Mouse (Mus musculus): ENCODE data around the gene Sav1. TPM values are rescaled to one million over a fixed set of nuclear protein-coding genes. Genes with fewer than 3 reads are reported as not detected.

The Sav1 gene
- 10 to 100 TPM; 19.2 to 20.3 (median 20.1) TPM for total RNA-seq (2022)

DNA sequence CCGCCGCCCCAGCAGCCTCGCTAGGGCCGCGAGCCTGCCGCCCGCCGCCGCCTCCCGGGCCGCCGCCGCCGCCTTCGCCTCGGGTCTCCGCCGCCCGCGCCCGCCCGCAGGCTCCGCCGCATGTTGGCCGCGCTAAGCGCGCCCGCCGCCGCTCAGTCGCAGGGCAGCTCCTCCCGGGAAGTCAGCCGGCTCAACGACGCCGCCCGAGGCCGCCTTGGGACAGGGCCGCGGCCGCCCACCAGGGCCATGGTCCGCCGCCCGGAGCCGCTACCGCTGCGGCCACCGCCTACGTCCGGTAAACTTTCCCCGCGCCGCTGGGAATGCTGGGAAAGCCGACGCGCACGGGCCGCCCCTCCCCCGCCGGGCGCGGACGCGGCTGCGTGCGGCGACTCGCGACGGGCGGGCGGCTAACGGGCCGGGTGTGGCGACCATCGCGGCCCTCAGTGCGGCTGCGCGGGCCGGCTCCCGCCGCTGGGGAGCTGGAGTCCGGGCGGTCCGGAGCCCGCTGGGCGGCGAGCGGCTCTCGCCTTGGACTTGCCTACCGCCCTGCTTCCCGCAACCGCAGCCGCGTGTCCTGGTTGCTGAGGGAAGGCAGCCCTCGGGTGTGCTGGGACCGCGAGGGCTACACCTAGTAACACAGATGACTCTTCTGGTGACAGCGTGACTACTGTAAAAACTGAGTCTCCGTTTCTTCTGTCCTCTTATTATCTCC, at the start of gene Sav1:
TSS of gene Sav1 (minus strand) at position 217 of the 712 bp plus-strand sequence.
- DNase-seq (ENCODE audit: low spot score in 2 of 2) = peak; percentile 64 to 82

- DNase-seq (ENCODE audit: low spot score in 2 of 2) = no peak
Observed at GRCm38 (mm10) chr12:70026233-70026632, 39.4 kb upstream of the Sav1 start.

GRCm38 (mm10) chr12:70025431-70025830, 38.6 kb upstream of the Sav1 start:
- no peak for DNase-seq (ENCODE audit: low spot score in 2 of 2)

DNA sequence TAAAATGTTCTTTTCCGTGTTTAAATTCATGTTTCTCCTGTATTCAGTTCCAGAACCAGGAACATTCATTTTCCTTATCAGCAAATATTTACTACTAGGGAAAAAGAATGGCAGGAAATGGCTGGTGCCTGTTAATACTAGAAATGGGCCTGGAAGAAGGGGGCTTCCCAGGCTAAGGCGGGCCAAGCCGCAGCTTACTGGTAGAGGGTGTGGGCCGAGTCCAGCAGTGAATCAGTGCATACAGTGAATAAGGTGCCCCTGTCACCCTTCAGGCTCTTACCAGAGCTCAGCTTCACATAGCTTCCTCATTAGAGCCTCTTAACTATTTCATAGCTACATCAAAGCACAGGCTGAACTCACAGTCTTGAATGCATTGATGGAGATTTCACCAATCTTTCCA, 36.8 kb upstream of the Sav1 start:
- no peak for DNase-seq (ENCODE audit: low spot score in 2 of 2)

DNA sequence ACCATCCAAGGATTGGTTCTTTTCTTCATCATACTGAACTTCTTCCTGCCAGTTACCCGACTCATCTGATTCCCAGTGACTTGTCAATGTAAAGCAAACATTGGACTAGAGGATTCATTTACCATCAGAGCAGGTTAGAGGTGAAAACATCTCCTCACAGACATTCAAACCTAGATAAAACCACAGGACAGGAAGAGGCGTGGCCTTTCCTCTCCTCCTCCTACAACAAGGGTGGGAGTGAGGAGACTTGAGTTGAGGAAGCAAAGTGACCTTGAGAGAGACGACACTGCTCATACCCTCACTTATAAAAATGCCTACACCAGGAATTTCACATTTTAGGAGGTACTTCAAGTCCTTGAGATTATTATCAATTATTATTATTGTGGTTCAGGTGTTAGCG, 31.4 kb upstream of the Sav1 start:
- DNase-seq (ENCODE audit: low spot score in 2 of 2) = no peak

- no peak for DNase-seq (ENCODE audit: low spot score in 2 of 2)
Observed at GRCm38 (mm10) chr12:70015936-70016335, 29.1 kb upstream of the Sav1 start.

DNA sequence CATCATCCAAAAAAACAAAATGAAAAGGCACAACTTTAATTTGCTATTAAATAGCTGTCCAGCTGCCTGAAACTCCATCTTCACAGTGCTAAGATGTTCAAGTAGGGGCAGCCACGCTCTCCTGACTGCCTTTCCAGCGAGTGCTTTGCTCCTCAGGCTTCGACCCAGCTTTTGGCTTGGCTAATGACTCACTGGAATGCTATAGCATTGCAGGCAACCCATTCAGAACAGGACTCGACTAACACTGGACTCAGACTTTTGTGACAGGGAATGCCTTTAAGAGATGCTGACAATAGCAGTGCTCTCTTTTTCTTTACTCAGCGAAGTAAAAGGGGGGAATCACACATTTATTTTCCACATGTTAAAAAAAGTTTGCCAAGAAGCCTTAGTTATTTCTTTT, 24.9 kb upstream of the Sav1 start:
- no peak for DNase-seq (ENCODE audit: low spot score in 2 of 2)

GRCm38 (mm10) chr12:70010356-70010755, 23.6 kb upstream of the Sav1 start:
- no peak for DNase-seq (ENCODE audit: low spot score in 2 of 2)

DNA sequence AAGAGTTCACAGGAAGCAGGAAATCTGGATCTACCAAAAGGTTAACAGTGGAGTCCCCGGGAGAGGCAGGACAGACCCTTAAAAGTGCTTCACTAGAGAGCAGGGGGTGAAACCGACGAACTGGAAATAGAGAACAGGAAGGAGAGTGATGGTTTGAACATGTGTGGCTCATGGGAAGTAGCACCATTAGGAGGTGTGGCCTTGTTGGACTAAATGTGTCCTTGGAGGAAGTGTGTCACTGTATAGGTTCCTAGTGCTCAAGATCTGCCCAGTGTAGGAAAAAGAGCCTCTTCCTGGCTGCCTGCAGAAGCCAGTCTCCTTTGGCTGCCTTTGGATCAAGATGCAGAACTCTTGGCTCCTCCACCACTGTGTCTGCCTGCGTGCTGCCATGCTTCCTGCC, 18.3 kb upstream of the Sav1 start:
- DNase-seq (ENCODE audit: low spot score in 2 of 2) = no peak

DNA sequence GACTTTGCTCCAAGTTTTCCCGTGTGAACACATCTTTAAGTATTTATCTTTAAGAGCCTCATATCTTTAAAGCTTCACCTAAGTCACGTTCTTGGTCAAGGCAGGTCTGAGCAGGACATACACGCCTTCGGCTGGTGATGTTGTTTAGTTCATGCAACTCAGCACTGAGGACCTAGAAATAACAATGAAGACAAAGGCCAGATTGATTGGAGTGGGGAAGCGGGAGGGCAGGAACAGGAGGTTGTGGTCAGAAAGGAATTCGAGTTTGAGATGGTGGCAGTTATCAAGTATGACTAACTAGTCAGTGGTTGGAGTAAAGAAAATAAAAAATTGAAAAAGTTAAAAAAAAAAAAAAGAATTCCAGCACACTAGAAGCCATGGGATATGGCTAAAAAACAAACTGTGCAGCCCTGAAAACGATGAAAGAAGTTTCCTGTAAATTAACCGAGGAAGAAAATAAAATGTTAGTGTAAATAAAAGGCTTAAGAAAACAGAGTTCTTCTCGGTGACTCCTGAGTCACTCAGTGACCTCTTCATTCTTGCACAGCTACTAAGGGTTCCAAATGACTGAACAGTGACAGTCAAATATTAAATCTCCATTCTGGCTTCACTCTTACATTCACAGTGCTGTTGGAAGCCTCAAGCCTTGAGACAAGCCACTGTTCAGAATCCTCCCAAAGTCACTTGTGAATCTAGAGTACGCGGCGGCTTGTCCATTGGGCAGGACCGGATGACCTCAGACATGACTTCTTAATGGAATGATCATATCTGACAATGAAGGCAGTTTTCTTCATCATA, 11.6 kb upstream of the Sav1 start:
- DNase-seq (ENCODE audit: low spot score in 2 of 2) = no peak

- no peak for DNase-seq (ENCODE audit: low spot score in 2 of 2)
Observed at GRCm38 (mm10) chr12:69995382-69995781, 8.6 kb upstream of the Sav1 start.

- no peak for DNase-seq (ENCODE audit: low spot score in 2 of 2)
Observed at GRCm38 (mm10) chr12:69986241-69986762, 500 bp downstream of the Sav1 start.

GRCm38 (mm10) chr12:69985546-69985945, 1.3 kb downstream of the Sav1 start:
- DNase-seq (ENCODE audit: low spot score in 2 of 2) = no peak

- no peak for DNase-seq (ENCODE audit: low spot score in 2 of 2)
Observed at GRCm38 (mm10) chr12:69982874-69983273, 3.9 kb downstream of the Sav1 start.

GRCm38 (mm10) chr12:69977376-69977998, 9.3 kb downstream of the Sav1 start:
- no peak for DNase-seq (ENCODE audit: low spot score in 2 of 2)

GRCm38 (mm10) chr12:69976688-69977087, 10.1 kb downstream of the Sav1 start:
- DNase-seq (ENCODE audit: low spot score in 2 of 2) = no peak

- no peak for DNase-seq (ENCODE audit: low spot score in 2 of 2)
Observed at GRCm38 (mm10) chr12:69973666-69974065, 13.1 kb downstream of the Sav1 start.

DNA sequence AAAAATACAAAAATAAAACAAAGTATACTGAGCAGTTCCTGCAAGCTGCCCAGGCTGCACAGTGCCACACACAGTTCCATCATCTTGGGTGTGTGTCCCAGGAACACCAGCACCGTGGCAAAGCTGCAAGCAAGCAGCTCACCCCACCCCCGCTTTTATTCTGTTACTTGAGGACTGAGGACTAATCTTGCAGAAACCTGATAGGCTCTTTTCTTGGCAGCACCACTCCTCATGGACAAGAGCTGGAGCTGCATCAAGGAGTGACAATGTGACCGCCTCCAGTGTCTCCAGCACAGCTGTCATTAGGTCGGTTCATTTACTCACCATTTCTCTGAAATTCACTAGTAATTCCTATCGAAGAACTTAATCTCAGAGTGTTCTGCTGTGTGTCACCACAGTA, 18.6 kb downstream of the Sav1 start:
- DNase-seq (ENCODE audit: low spot score in 2 of 2) = no peak

- DNase-seq (ENCODE audit: low spot score in 2 of 2) = no peak
Observed at GRCm38 (mm10) chr12:69967112-69967511, 19.7 kb downstream of the Sav1 start.

- DNase-seq (ENCODE audit: low spot score in 2 of 2) = no peak
Observed at GRCm38 (mm10) chr12:69966071-69966470, 20.7 kb downstream of the Sav1 start.

- no peak for DNase-seq (ENCODE audit: low spot score in 2 of 2)
Observed at GRCm38 (mm10) chr12:69965644-69966043, 21.2 kb downstream of the Sav1 start.

DNA sequence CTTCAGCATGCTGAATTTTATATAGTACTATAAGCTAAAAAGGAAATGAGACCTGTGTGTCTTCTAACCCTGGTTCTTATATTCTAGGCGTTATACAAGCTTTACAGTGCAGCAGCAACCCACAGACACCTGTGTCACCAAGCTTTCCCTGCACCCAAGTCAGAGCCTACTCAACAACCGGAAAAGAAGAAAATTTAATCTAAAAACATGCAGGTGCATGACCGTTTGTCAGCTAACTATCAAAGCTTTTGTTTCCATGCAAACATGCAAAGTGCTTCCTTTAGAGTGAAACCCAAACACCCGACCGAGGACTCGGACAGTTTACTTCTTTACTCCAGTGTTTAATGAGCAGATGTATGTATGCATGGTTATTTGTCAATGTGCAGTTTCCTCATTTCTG, 23.7 kb downstream of the Sav1 start:
- DNase-seq (ENCODE audit: low spot score in 2 of 2) = no peak
